Mouse (Mus musculus) cerebellum, adult 2 months (tissue): Measurements from ENCODE around the gene Oas1g.
"Not testable (repeated sequence)": the region's sequence is repeated elsewhere in the genome, so short reads cannot be mapped to it uniquely, and the experiment has no call there.

Source experiments
- CTCF ChIP-seq: fragments of 200-500 bp; IDR thresholded peaks from 2 replicates; pipeline ENCODE4 v1.5.1; 2011; ENCODE audit warnings: low read depth, mild to moderate bottlenecking, control low read depth, low read length, moderate library complexity, borderline replicate concordance; ENCODE audit not compliant: insufficient read depth
- POLR2A ChIP-seq: fragments of 200-500 bp; IDR thresholded peaks from 2 replicates; pipeline ENCODE4 v1.6.1; 2011; ENCODE audit warnings: low read length, control low read depth, borderline replicate concordance; ENCODE audit not compliant: insufficient read depth

- TF ChIP-seq CTCF, POLR2A: not testable (repeated sequence)
Measured at GRCm38 (mm10) chr5:120876839-120877238, 10.6 kb downstream of the Oas1g start.
